Mouse (Mus musculus): ENCODE measurements around the gene Plekhg3. TPM values are rescaled to one million over a fixed set of nuclear protein-coding genes. Genes with fewer than 3 reads are reported as not detected.

Gene Plekhg3
- polyA plus RNA-seq, 1 experiment from 2014 or later = 15.1 TPM

- Histone ChIP-seq H3K9me3 (ENCODE audit: control insufficient read depth, low read length) (no peaks in the 10 kb centered on the region), H3K27me3 (ENCODE audit: control insufficient read depth, insufficient read depth, low read length) (no peaks in the 10 kb centered on the region), H3K4me2 (replicated peaks; ENCODE audit: low read depth, low read length) (no peak overlapping the region), H3K27ac (ENCODE audit: low read depth, low read length) (no peak overlapping the region), H3K36me3 (ENCODE audit: control insufficient read depth, insufficient read depth, low read length) (no peaks in the 10 kb centered on the region), H3K4me1 (ENCODE audit: control insufficient read depth, insufficient read depth, low read length) (no peaks in the 10 kb centered on the region), H3K9ac (ENCODE audit: low read depth, low read length) (no peak overlapping the region), H3K4me3 (ENCODE audit: low read length) (no peak overlapping the region)
- ATAC-seq (ENCODE audit: low FRiP score, low TSS enrichment) = no peak
- 83% methylated on average over 9 of the region's 9 CpGs for WGBS
Observed at GRCm38 (mm10) chr12:76603779-76604178, 73.1 kb downstream of the Plekhg3 start.

GRCm38 (mm10) chr12:76604546-76604945, 73.9 kb downstream of the Plekhg3 start:
- no peak overlapping the region for H3K4me2 ChIP-seq (replicated peaks; ENCODE audit: low read depth, low read length)
- no peaks in the 10 kb centered on the region for H3K36me3 ChIP-seq (ENCODE audit: control insufficient read depth, insufficient read depth, low read length)
- no peaks in the 10 kb centered on the region for H3K9me3 ChIP-seq (ENCODE audit: control insufficient read depth, low read length)
- no peak for ATAC-seq (ENCODE audit: low FRiP score, low TSS enrichment)
- 73% methylated on average over 4 of the region's 4 CpGs for WGBS
- no peak overlapping the region for H3K4me3 ChIP-seq (ENCODE audit: low read length)
- no peak overlapping the region for H3K9ac ChIP-seq (ENCODE audit: low read depth, low read length)
- no peaks in the 10 kb centered on the region for H3K4me1 ChIP-seq (ENCODE audit: control insufficient read depth, insufficient read depth, low read length)
- no peak overlapping the region for H3K27ac ChIP-seq (ENCODE audit: low read depth, low read length)
- H3K27me3 ChIP-seq (ENCODE audit: control insufficient read depth, insufficient read depth, low read length) = no peaks in the 10 kb centered on the region

- H3K4me1 ChIP-seq (ENCODE audit: control insufficient read depth, insufficient read depth, low read length) = no peaks in the 10 kb centered on the region
- no peak overlapping the region for H3K9ac ChIP-seq (ENCODE audit: low read depth, low read length)
- H3K36me3 ChIP-seq (ENCODE audit: control insufficient read depth, insufficient read depth, low read length) = no peaks in the 10 kb centered on the region
- 68% methylated on average over 3 of the region's 3 CpGs for WGBS
- H3K9me3 ChIP-seq (ENCODE audit: control insufficient read depth, low read length) = no peaks in the 10 kb centered on the region
- H3K27me3 ChIP-seq (ENCODE audit: control insufficient read depth, insufficient read depth, low read length) = no peaks in the 10 kb centered on the region
- no peak for ATAC-seq (ENCODE audit: low FRiP score, low TSS enrichment)
- no peak overlapping the region for H3K27ac ChIP-seq (ENCODE audit: low read depth, low read length)
- no peak overlapping the region for H3K4me2 ChIP-seq (replicated peaks; ENCODE audit: low read depth, low read length)
- H3K4me3 ChIP-seq (ENCODE audit: low read length) = no peak overlapping the region
Observed at GRCm38 (mm10) chr12:76605837-76606236, 75.1 kb downstream of the Plekhg3 start.

- no peak overlapping the region for H3K27ac ChIP-seq (ENCODE audit: low read depth, low read length)
Observed at GRCm38 (mm10) chr12:76608241-76608640, 77.5 kb downstream of the Plekhg3 start.

GRCm38 (mm10) chr12:76608997-76609565, 78.4 kb downstream of the Plekhg3 start:
- no peaks in the 10 kb centered on the region for H3K27me3 ChIP-seq (ENCODE audit: control insufficient read depth, insufficient read depth, low read length)
- H3K27ac ChIP-seq (ENCODE audit: low read depth, low read length) = no peak overlapping the region
- H3K4me2 ChIP-seq (replicated peaks; ENCODE audit: low read depth, low read length) = no peak overlapping the region
- ATAC-seq (ENCODE audit: low FRiP score, low TSS enrichment) = no peak
- no peak overlapping the region for H3K9ac ChIP-seq (ENCODE audit: low read depth, low read length)
- 81% methylated on average over 15 of the region's 15 CpGs for WGBS
- H3K9me3 ChIP-seq (ENCODE audit: control insufficient read depth, low read length) = no peaks in the 10 kb centered on the region
- H3K4me3 ChIP-seq (ENCODE audit: low read length) = no peak overlapping the region
- no peaks in the 10 kb centered on the region for H3K36me3 ChIP-seq (ENCODE audit: control insufficient read depth, insufficient read depth, low read length)
- H3K4me1 ChIP-seq (ENCODE audit: control insufficient read depth, insufficient read depth, low read length) = no peaks in the 10 kb centered on the region

More at GRCm38 (mm10) chr12:76608241-76608640, 77.5 kb downstream of the Plekhg3 start:
- ATAC-seq (ENCODE audit: low FRiP score, low TSS enrichment) = no peak
- H3K4me3 ChIP-seq (ENCODE audit: low read length) = no peak overlapping the region
- no peaks in the 10 kb centered on the region for H3K27me3 ChIP-seq (ENCODE audit: control insufficient read depth, insufficient read depth, low read length)
- H3K4me2 ChIP-seq (replicated peaks; ENCODE audit: low read depth, low read length) = no peak overlapping the region
- 87% methylated on average over 11 of the region's 11 CpGs for WGBS
- no peaks in the 10 kb centered on the region for H3K4me1 ChIP-seq (ENCODE audit: control insufficient read depth, insufficient read depth, low read length)
- no peaks in the 10 kb centered on the region for H3K36me3 ChIP-seq (ENCODE audit: control insufficient read depth, insufficient read depth, low read length)
- no peaks in the 10 kb centered on the region for H3K9me3 ChIP-seq (ENCODE audit: control insufficient read depth, low read length)
- no peak overlapping the region for H3K9ac ChIP-seq (ENCODE audit: low read depth, low read length)

GRCm38 (mm10) chr12:76612621-76613020, 81.9 kb downstream of the Plekhg3 start:
- no peaks in the 10 kb centered on the region for H3K27me3 ChIP-seq (ENCODE audit: control insufficient read depth, insufficient read depth, low read length)
- WGBS = 70% methylated on average over 12 of the region's 12 CpGs
- no peaks in the 10 kb centered on the region for H3K9me3 ChIP-seq (ENCODE audit: control insufficient read depth, low read length)
- H3K9ac ChIP-seq (ENCODE audit: low read depth, low read length) = no peak overlapping the region
- H3K4me1 ChIP-seq (ENCODE audit: control insufficient read depth, insufficient read depth, low read length) = peaks cover 4% of the 10 kb centered on the region; the same call in 1 of the 2 replicates
- H3K4me3 ChIP-seq (ENCODE audit: low read length) = no peak overlapping the region
- H3K4me2 ChIP-seq (replicated peaks; ENCODE audit: low read depth, low read length) = no peak overlapping the region
- no peak for ATAC-seq (ENCODE audit: low FRiP score, low TSS enrichment)
- no peak overlapping the region for H3K27ac ChIP-seq (ENCODE audit: low read depth, low read length)
- no peaks in the 10 kb centered on the region for H3K36me3 ChIP-seq (ENCODE audit: control insufficient read depth, insufficient read depth, low read length)

- H3K4me2 ChIP-seq (replicated peaks; ENCODE audit: low read depth, low read length) = no peak overlapping the region
- H3K4me1 ChIP-seq (ENCODE audit: control insufficient read depth, insufficient read depth, low read length) = peaks cover 8% of the 10 kb centered on the region; the same call in 1 of the 2 replicates
- WGBS = 47% methylated on average over 12 of the region's 12 CpGs
- H3K27ac ChIP-seq (ENCODE audit: low read depth, low read length) = no peak overlapping the region; the same call in 1 of the 2 replicates
- H3K9ac ChIP-seq (ENCODE audit: low read depth, low read length) = no peak overlapping the region
- no peak for ATAC-seq (ENCODE audit: low FRiP score, low TSS enrichment)
- no peaks in the 10 kb centered on the region for H3K9me3 ChIP-seq (ENCODE audit: control insufficient read depth, low read length)
- no peaks in the 10 kb centered on the region for H3K27me3 ChIP-seq (ENCODE audit: control insufficient read depth, insufficient read depth, low read length)
- H3K36me3 ChIP-seq (ENCODE audit: control insufficient read depth, insufficient read depth, low read length) = no peaks in the 10 kb centered on the region
- no peak overlapping the region for H3K4me3 ChIP-seq (ENCODE audit: low read length)
Observed at GRCm38 (mm10) chr12:76614868-76615579, 84.3 kb downstream of the Plekhg3 start.

- no peak overlapping the region for H3K27ac ChIP-seq (ENCODE audit: low read depth, low read length)
- H3K27me3 ChIP-seq (ENCODE audit: control insufficient read depth, insufficient read depth, low read length) = no peaks in the 10 kb centered on the region
- no peaks in the 10 kb centered on the region for H3K9me3 ChIP-seq (ENCODE audit: control insufficient read depth, low read length)
- H3K9ac ChIP-seq (ENCODE audit: low read depth, low read length) = no peak overlapping the region
- no peak overlapping the region for H3K4me2 ChIP-seq (replicated peaks; ENCODE audit: low read depth, low read length)
- H3K36me3 ChIP-seq (ENCODE audit: control insufficient read depth, insufficient read depth, low read length) = no peaks in the 10 kb centered on the region
- 71% methylated on average over 4 of the region's 4 CpGs for WGBS
- no peak overlapping the region for H3K4me3 ChIP-seq (ENCODE audit: low read length)
- peaks cover 8% of the 10 kb centered on the region; the same call in 1 of the 2 replicates for H3K4me1 ChIP-seq (ENCODE audit: control insufficient read depth, insufficient read depth, low read length)
- ATAC-seq (ENCODE audit: low FRiP score, low TSS enrichment) = no peak
Observed at GRCm38 (mm10) chr12:76615580-76615937, 84.9 kb downstream of the Plekhg3 start.

- H3K4me3 ChIP-seq (ENCODE audit: low read length) = no peak overlapping the region
- H3K36me3 ChIP-seq (ENCODE audit: control insufficient read depth, insufficient read depth, low read length) = no peaks in the 10 kb centered on the region
- WGBS = 73% methylated on average over 4 of the region's 4 CpGs
- peaks cover 8% of the 10 kb centered on the region; the same call in 1 of the 2 replicates for H3K4me1 ChIP-seq (ENCODE audit: control insufficient read depth, insufficient read depth, low read length)
- no peak for ATAC-seq (ENCODE audit: low FRiP score, low TSS enrichment)
- H3K4me2 ChIP-seq (replicated peaks; ENCODE audit: low read depth, low read length) = no peak overlapping the region
- no peak overlapping the region for H3K27ac ChIP-seq (ENCODE audit: low read depth, low read length)
- H3K27me3 ChIP-seq (ENCODE audit: control insufficient read depth, insufficient read depth, low read length) = no peaks in the 10 kb centered on the region
- H3K9ac ChIP-seq (ENCODE audit: low read depth, low read length) = no peak overlapping the region
- H3K9me3 ChIP-seq (ENCODE audit: control insufficient read depth, low read length) = no peaks in the 10 kb centered on the region
Observed at GRCm38 (mm10) chr12:76618175-76618574, 87.5 kb downstream of the Plekhg3 start.

All from kidney, embryonic 14.5 days (tissue).